Mouse (Mus musculus) midbrain, postnatal 0 days (tissue): ENCODE data around the gene Klhl41. TPM values are rescaled to one million over a fixed set of nuclear protein-coding genes. Genes with fewer than 3 reads are reported as not detected.

ENCODE experiments used
- ATAC-seq: fragments of 200-750 bp; cut with Nextera tagmentation; 2 replicates; pipeline ENCODE4 v1.8.0; 2017; ENCODE audit warnings: moderate number of reproducible peaks, mild to moderate bottlenecking, moderate TSS enrichment, moderate library complexity; ENCODE audit not compliant: low FRiP score
- DNase-seq: peaks from one replicate; pipeline ENCODE4 v3.0.0-alpha.2; 2015; ENCODE audit warnings: low spot score
- H3K27ac ChIP-seq: fragments of 300-500 bp; sonication (generic); 2 replicates; pipeline ENCODE4 v1.5.1; 2014; ENCODE audit warnings: low read depth, mild to moderate bottlenecking, low read length, mixed read lengths
- H3K27me3 ChIP-seq: fragments of 300-500 bp; sonication (generic); 2 replicates; pipeline ENCODE4 v1.6.1; 2014; ENCODE audit warnings: low read length, control low read depth, mixed read lengths; ENCODE audit not compliant: insufficient read depth
- H3K36me3 ChIP-seq: fragments of 300-500 bp; sonication (generic); 2 replicates; pipeline ENCODE4 v1.6.1; 2014; ENCODE audit warnings: low read length, control low read depth, mixed read lengths; ENCODE audit not compliant: insufficient read depth
- H3K4me1 ChIP-seq: fragments of 300-500 bp; sonication (generic); 2 replicates; pipeline ENCODE4 v1.6.1; 2014; ENCODE audit warnings: mild to moderate bottlenecking, control low read depth, antibody characterized with exemption, low read length, mixed read lengths; ENCODE audit not compliant: insufficient read depth
- H3K4me2 ChIP-seq: fragments of 300-500 bp; sonication (generic); 2 replicates; pipeline ENCODE4 v1.6.1; 2014; ENCODE audit warnings: low read depth, mild to moderate bottlenecking, low read length, mixed read lengths; ENCODE audit not compliant: poor library complexity, severe bottlenecking
- H3K4me3 ChIP-seq: fragments of 300-500 bp; sonication (generic); 2 replicates; pipeline ENCODE4 v1.5.1; 2014; ENCODE audit warnings: low read depth, mild to moderate bottlenecking, low read length, moderate library complexity
- H3K9ac ChIP-seq: fragments of 300-500 bp; sonication (generic); replicated peaks from 2 replicates; pipeline ENCODE4 v1.6.1; 2014; ENCODE audit warnings: mild to moderate bottlenecking, low read length, moderate library complexity, mixed read lengths; ENCODE audit not compliant: poor library complexity, severe bottlenecking
- H3K9me3 ChIP-seq: fragments of 300-500 bp; sonication (generic); 2 replicates; pipeline ENCODE4 v1.6.1; 2016; ENCODE audit warnings: low read length, control low read depth
- CTCF ChIP-seq: IDR thresholded peaks from 2 replicates; pipeline ENCODE4 v1.5.1; 2016; ENCODE audit warnings: antibody characterized with exemption, mild to moderate bottlenecking
- WGBS: fragments of 180-500 bp; shearing (Covaris S2); extraction: QIAGEN DNeasy Blood & Tissue Kit; methylation state at CpG from one replicate; pipeline ENCODE4 v1.1.7; 2014; 5-methylcytosine and 5-hydroxymethylcytosine counted together
- polyA plus RNA-seq: library from polyadenylated mRNA; unstranded; fragments of >200 nt; fragmentation: Nextera tagmentation; extraction: Ambion mirVana; gene quantifications from 2 replicates; pipeline ENCODE4 v1.2.1, GENCODE M21; 2015
- total RNA-seq: library from RNA; depleted of rRNA; stranded (reverse); fragments of >200 nt; gene quantifications from 2 replicates; pipeline ENCODE4 v1.2.3, GENCODE M21; 2014

Klhl41 gene
- total and polyA plus RNA-seq, 2 experiments from 2014 or later = not detected

DNA sequence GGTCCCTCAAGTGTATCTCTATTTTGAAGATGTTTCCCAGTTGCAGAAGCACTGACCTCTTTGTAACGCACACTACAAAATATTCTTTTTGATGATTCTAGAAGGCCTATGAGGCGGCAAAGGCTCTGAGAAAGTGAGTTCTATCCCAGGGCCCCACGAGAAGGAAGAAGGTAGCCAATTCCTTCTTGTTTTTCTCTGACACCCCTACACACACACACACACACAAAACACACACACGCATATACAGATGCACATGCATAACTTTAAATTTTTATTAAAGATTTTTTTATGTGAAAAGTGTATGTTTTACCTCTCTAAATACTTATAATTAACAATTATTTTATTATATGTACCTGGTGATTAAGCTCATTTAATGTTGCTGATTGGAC lies 43.7 kb downstream of the Klhl41 start:
- no peak overlapping the region for H3K27ac ChIP-seq
- no peaks in the 10 kb centered on the region for H3K36me3 ChIP-seq
- DNase-seq (no peak), ATAC-seq (no peak)
- H3K9me3 ChIP-seq = no peaks in the 10 kb centered on the region
- H3K27me3 ChIP-seq = no peaks in the 10 kb centered on the region
- TF ChIP-seq CTCF = no peak
- no peaks in the 10 kb centered on the region for H3K4me1 ChIP-seq
- no peak overlapping the region for H3K9ac ChIP-seq
- WGBS = 29% methylated on average over 4 of the region's 4 CpGs
- H3K4me2 ChIP-seq = peak overlapping the region; percentile 53
- H3K4me3 ChIP-seq = peak overlapping the region; percentile 78

DNA sequence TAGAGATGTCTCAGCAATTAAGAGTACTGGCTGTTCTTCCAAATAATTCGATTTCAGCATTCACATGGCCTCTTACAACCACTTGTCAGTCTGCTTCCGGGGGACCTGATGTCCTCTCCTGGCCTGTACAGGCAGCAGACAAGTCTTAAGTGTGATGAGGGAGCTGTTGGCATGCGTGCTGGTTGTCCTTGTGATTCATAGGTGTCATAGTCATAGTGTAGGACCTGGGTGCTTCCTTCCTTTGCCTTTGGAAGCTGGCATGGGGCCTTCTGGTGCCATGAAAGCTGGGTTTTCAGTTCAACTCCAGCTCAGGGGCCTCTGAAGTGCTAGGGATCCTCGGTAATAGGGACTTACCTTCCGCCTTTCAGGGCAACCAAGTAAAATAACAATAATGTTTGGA lies 44.2 kb downstream of the Klhl41 start:
- ATAC-seq (no peak), DNase-seq (no peak)
- no peak overlapping the region for H3K9ac ChIP-seq
- no peak for TF ChIP-seq CTCF
- H3K36me3 ChIP-seq = no peaks in the 10 kb centered on the region
- no peak overlapping the region for H3K4me2 ChIP-seq
- H3K4me3 ChIP-seq = no peak overlapping the region
- no peaks in the 10 kb centered on the region for H3K27me3 ChIP-seq
- H3K27ac ChIP-seq = no peak overlapping the region
- WGBS = 77% methylated on average over 5 of the region's 5 CpGs
- H3K4me1 ChIP-seq = no peaks in the 10 kb centered on the region
- no peaks in the 10 kb centered on the region for H3K9me3 ChIP-seq

DNA sequence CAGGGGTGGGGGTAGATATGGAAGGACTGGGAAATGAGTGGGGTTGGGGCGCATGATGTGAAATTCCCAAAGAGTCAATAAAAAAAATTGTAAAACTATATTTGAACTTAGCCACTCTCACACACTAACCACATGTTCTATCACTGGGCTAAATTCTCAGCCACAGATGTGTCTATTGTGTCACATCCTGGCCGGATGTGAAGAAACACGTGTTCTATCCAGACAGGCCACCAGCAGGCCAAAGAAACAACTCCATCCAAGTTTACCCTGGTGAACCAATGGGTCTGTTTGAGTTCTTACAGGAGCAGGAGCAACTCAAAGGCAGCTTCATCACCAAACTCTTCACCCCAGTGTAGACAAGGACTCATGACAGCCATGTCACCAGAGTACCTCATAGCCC lies 46.6 kb downstream of the Klhl41 start:
- H3K27ac ChIP-seq = no peak overlapping the region
- 81% methylated on average over 3 of the region's 3 CpGs for WGBS
- DNase-seq (no peak), ATAC-seq (no peak)
- H3K27me3 ChIP-seq = no peaks in the 10 kb centered on the region
- no peak for TF ChIP-seq CTCF
- no peaks in the 10 kb centered on the region for H3K36me3 ChIP-seq
- no peak overlapping the region for H3K4me3 ChIP-seq
- H3K4me2 ChIP-seq = no peak overlapping the region
- no peak overlapping the region for H3K9ac ChIP-seq
- H3K4me1 ChIP-seq = no peaks in the 10 kb centered on the region
- no peaks in the 10 kb centered on the region for H3K9me3 ChIP-seq

DNA sequence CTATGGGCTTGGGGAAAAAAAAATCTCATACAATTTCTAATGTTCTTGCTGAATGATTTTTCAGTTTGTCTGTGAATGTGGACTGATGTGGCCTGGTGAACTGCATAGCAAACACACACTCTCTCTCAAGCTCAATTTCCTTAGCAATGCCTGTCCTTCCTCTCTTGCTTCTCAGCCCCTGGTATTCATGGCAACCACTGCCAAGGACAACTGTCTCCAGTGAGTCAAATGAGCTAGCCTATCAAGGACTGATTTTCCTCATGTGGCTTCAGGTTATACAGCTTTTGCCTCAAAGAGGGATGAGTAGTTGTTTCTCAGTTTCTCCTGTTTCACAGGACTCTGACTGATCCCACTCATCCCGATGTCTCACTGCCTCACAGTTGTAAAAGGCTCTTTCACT lies 49.2 kb downstream of the Klhl41 start:
- H3K4me2 ChIP-seq = no peak overlapping the region
- H3K27ac ChIP-seq = no peak overlapping the region
- no peak for ATAC-seq
- H3K9ac ChIP-seq = no peak overlapping the region
- 93% methylated on average over 1 of the region's 1 CpGs for WGBS
- H3K36me3 ChIP-seq = no peaks in the 10 kb centered on the region
- H3K4me1 ChIP-seq = peaks cover 3% of the 10 kb centered on the region; the same call in 1 of the 2 replicates
- no peaks in the 10 kb centered on the region for H3K9me3 ChIP-seq
- no peak for DNase-seq
- no peaks in the 10 kb centered on the region for H3K27me3 ChIP-seq
- H3K4me3 ChIP-seq = no peak overlapping the region
- TF ChIP-seq CTCF = no peak

DNA sequence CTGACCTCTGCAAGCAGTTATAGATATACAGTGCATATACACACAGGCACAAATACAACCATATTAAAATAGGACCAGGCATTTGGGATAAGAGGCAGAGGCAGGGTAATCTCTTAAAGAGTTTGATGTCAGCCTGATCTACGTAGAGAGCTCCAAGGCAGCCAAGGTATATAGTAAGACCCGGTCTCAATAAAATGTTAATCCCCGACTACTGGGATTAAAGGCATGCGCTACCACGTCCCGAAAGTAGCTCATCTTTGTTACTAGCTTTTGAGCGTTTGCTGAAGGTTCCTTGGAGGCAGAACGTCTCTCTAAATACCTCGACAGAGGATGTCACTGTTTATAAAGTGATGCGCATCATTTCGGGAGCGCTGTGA lies 52.3 kb downstream of the Klhl41 start, which contains the start of gene Ppig:
TSS of gene Ppig (plus strand) at position 273 of the 377 bp plus-strand sequence.
- DNase-seq (peak; percentile 1), ATAC-seq (peak; percentile 31; the same call in 1 of the 2 replicates)
- peak within 1 kb of the TSS; percentile 89 for H3K4me3 ChIP-seq
- no peaks in the 10 kb centered on the region for H3K27me3 ChIP-seq
- peaks cover 3% of the 10 kb centered on the region; the same call in 1 of the 2 replicates for H3K4me1 ChIP-seq
- H3K27ac ChIP-seq = peak within 1 kb of the TSS; percentile 83
- 4% methylated on average over 12 of the region's 12 CpGs for WGBS
- no peaks in the 10 kb centered on the region for H3K9me3 ChIP-seq
- peak within 1 kb of the TSS; percentile 82 for H3K9ac ChIP-seq
- H3K36me3 ChIP-seq = no peaks in the 10 kb centered on the region
- no peak for TF ChIP-seq CTCF
- peak within 1 kb of the TSS; percentile 69 for H3K4me2 ChIP-seq

DNA sequence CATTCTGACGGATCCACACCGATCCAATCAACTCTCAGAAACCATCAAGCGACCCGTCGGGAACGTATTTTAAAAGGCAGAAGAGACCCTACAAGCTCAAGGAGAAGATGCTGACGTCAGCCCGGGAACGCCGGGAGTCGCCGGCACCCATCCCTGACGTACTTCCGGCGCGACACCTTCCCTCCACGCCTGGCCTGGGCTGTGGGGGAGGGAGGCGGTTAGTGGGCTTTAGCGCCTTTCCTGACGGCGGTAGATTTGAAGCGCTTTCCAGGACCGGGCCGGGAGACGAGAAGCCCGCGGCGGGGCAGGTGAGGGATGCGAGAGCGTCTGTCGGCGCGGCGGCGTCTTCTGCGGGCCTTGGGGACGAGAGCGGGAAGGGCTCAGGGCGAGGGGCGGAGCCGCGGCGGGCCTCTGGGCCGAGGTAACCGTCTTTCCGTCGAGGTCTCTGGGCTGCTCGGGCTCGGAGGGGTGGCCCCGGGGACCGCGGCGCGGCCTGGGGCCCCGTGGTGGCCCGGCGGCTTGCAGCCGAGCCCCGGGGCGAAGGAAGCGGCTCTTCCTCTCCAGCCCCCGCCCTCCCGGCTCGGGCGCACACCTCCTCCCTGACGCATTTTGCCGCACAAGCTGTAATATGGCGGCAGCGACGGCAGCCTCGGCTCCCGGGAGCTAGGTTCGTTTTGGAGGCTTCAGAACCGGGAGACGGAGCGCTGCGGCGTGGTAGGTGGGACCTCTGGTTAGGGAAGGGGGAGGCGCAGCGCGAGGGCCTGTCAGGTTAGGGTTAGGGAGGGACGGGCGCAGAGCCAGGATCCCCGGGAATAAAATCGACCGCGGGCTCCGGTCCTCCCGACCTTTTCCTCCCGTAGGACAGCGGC lies 53.0 kb downstream of the Klhl41 start:
- no peak for TF ChIP-seq CTCF
- H3K9ac ChIP-seq = peak overlapping the region; percentile 82
- peak overlapping the region; percentile 69 for H3K4me2 ChIP-seq
- peak overlapping the region; percentile 83 for H3K27ac ChIP-seq
- H3K27me3 ChIP-seq = no peaks in the 10 kb centered on the region
- under 1% methylated on average over 63 of the region's 91 CpGs for WGBS
- no peaks in the 10 kb centered on the region for H3K9me3 ChIP-seq
- ATAC-seq (peak; percentile 98), DNase-seq (peak; percentile 97)
- peak overlapping the region; percentile 89 for H3K4me3 ChIP-seq
- H3K4me1 ChIP-seq = peaks cover 3% of the 10 kb centered on the region; the same call in 1 of the 2 replicates
- no peaks in the 10 kb centered on the region for H3K36me3 ChIP-seq
